Mouse (Mus musculus): Measurements from ENCODE around the gene Wdr59. TPM values are rescaled to one million over a fixed set of nuclear protein-coding genes. Genes with fewer than 3 reads are reported as not detected.

The Wdr59 gene
- polyA plus RNA-seq (2016; fragmentation: Nextera tagmentation; extraction: Ambion mirVana): 7.9 and 8.0 TPM in 2 replicates

- peak within 1 kb of the TSS; percentile 55 for H3K9ac ChIP-seq (replicated peaks)
- H3K27ac ChIP-seq: no peak within 1 kb of the TSS
- H3K4me2 ChIP-seq: peak within 1 kb of the TSS; percentile 69
- H3K9me3 ChIP-seq: no peaks in the 10 kb centered on the region
- H3K4me1 ChIP-seq (replicated peaks): peaks cover 9% of the 10 kb centered on the region
- peak within 1 kb of the TSS; percentile 65 for H3K4me3 ChIP-seq (replicated peaks)
- WGBS: under 1% methylated on average over 34 of the region's 34 CpGs
- no peaks in the 10 kb centered on the region for H3K36me3 ChIP-seq
- peak; percentile 98 for ATAC-seq (ENCODE audit: insufficient number of reproducible peaks, insufficient read depth, low FRiP score, low TSS enrichment, low read depth)
- H3K27me3 ChIP-seq: no peaks in the 10 kb centered on the region
Observed at GRCm38 (mm10) chr8:111521713-111522429, at the start of gene Wdr59. Wdr59 (minus strand) TSS chr8:111522092.

- no peak for ATAC-seq (ENCODE audit: insufficient number of reproducible peaks, insufficient read depth, low FRiP score, low TSS enrichment, low read depth)
- no peaks in the 10 kb centered on the region for H3K9me3 ChIP-seq
- H3K4me1 ChIP-seq (replicated peaks): peaks cover 26% of the 10 kb centered on the region
- H3K9ac ChIP-seq (replicated peaks): no peak overlapping the region
- no peak overlapping the region for H3K4me3 ChIP-seq (replicated peaks)
- no peak overlapping the region for H3K27ac ChIP-seq
- H3K36me3 ChIP-seq: peaks cover 14% of the 10 kb centered on the region; the same call in 1 of the 2 replicates
- no peaks in the 10 kb centered on the region for H3K27me3 ChIP-seq
- H3K4me2 ChIP-seq: no peak overlapping the region
- 77% methylated on average over 10 of the region's 10 CpGs for WGBS
Observed at GRCm38 (mm10) chr8:111571661-111572060, 49.8 kb upstream of the Wdr59 start.

GRCm38 (mm10) chr8:111570432-111570831 is 48.5 kb upstream of the Wdr59 start:
- no peaks in the 10 kb centered on the region for H3K9me3 ChIP-seq
- H3K4me2 ChIP-seq: no peak overlapping the region
- WGBS: 85% methylated on average over 2 of the region's 2 CpGs
- no peak overlapping the region for H3K27ac ChIP-seq
- peaks cover 38% of the 10 kb centered on the region for H3K4me1 ChIP-seq (replicated peaks)
- H3K36me3 ChIP-seq: peaks cover 6% of the 10 kb centered on the region; the same call in 1 of the 2 replicates
- H3K4me3 ChIP-seq (replicated peaks): no peak overlapping the region
- no peak for ATAC-seq (ENCODE audit: insufficient number of reproducible peaks, insufficient read depth, low FRiP score, low TSS enrichment, low read depth)
- no peak overlapping the region for H3K9ac ChIP-seq (replicated peaks)
- no peaks in the 10 kb centered on the region for H3K27me3 ChIP-seq

- Histone ChIP-seq H3K4me2 (no peak overlapping the region), H3K4me1 (replicated peaks) (peaks cover 40% of the 10 kb centered on the region), H3K9ac (replicated peaks) (no peak overlapping the region), H3K27ac (no peak overlapping the region), H3K9me3 (no peaks in the 10 kb centered on the region), H3K27me3 (no peaks in the 10 kb centered on the region), H3K4me3 (replicated peaks) (no peak overlapping the region), H3K36me3 (peaks cover 5% of the 10 kb centered on the region; the same call in 1 of the 2 replicates)
- no peak for ATAC-seq (ENCODE audit: insufficient number of reproducible peaks, insufficient read depth, low FRiP score, low TSS enrichment, low read depth)
- 89% methylated on average over 4 of the region's 4 CpGs for WGBS
Observed at GRCm38 (mm10) chr8:111569926-111570325, 48.0 kb upstream of the Wdr59 start.

GRCm38 (mm10) chr8:111568029-111568428 is 46.1 kb upstream of the Wdr59 start:
- no peak for ATAC-seq (ENCODE audit: insufficient number of reproducible peaks, insufficient read depth, low FRiP score, low TSS enrichment, low read depth)
- H3K4me1 ChIP-seq (replicated peaks): peaks cover 40% of the 10 kb centered on the region
- no peak overlapping the region for H3K9ac ChIP-seq (replicated peaks)
- no peak overlapping the region for H3K27ac ChIP-seq
- 58% methylated on average over 3 of the region's 3 CpGs for WGBS
- H3K4me3 ChIP-seq (replicated peaks): no peak overlapping the region
- H3K4me2 ChIP-seq: no peak overlapping the region
- no peaks in the 10 kb centered on the region for H3K27me3 ChIP-seq
- H3K36me3 ChIP-seq: peaks cover 5% of the 10 kb centered on the region; the same call in 1 of the 2 replicates
- no peaks in the 10 kb centered on the region for H3K9me3 ChIP-seq

- Histone ChIP-seq H3K4me1 (replicated peaks) (peaks cover 40% of the 10 kb centered on the region), H3K4me3 (replicated peaks) (no peak overlapping the region), H3K9ac (replicated peaks) (no peak overlapping the region), H3K27ac (no peak overlapping the region), H3K4me2 (no peak overlapping the region), H3K36me3 (peaks cover 5% of the 10 kb centered on the region; the same call in 1 of the 2 replicates), H3K9me3 (no peaks in the 10 kb centered on the region), H3K27me3 (no peaks in the 10 kb centered on the region)
- 63% methylated on average over 3 of the region's 3 CpGs for whole genome bisulfite sequencing
- ATAC-seq (ENCODE audit: insufficient number of reproducible peaks, insufficient read depth, low FRiP score, low TSS enrichment, low read depth): no peak
Observed at GRCm38 (mm10) chr8:111567571-111567970, 45.7 kb upstream of the Wdr59 start.

- H3K36me3 ChIP-seq: peaks cover 5% of the 10 kb centered on the region; the same call in 1 of the 2 replicates
- H3K9me3 ChIP-seq: no peaks in the 10 kb centered on the region
- WGBS: 72% methylated on average over 9 of the region's 9 CpGs
- no peaks in the 10 kb centered on the region for H3K27me3 ChIP-seq
- no peak overlapping the region for H3K27ac ChIP-seq
- ATAC-seq (ENCODE audit: insufficient number of reproducible peaks, insufficient read depth, low FRiP score, low TSS enrichment, low read depth): no peak
- peaks cover 32% of the 10 kb centered on the region for H3K4me1 ChIP-seq (replicated peaks)
- no peak overlapping the region for H3K4me3 ChIP-seq (replicated peaks)
- H3K9ac ChIP-seq (replicated peaks): no peak overlapping the region
- no peak overlapping the region for H3K4me2 ChIP-seq
Observed at GRCm38 (mm10) chr8:111566326-111566725, 44.4 kb upstream of the Wdr59 start.

GRCm38 (mm10) chr8:111565784-111566191 is 43.9 kb upstream of the Wdr59 start:
- no peak for ATAC-seq (ENCODE audit: insufficient number of reproducible peaks, insufficient read depth, low FRiP score, low TSS enrichment, low read depth)
- H3K36me3 ChIP-seq: peaks cover 5% of the 10 kb centered on the region; the same call in 1 of the 2 replicates
- 55% methylated on average over 5 of the region's 5 CpGs for WGBS

GRCm38 (mm10) chr8:111564093-111564492 is 42.2 kb upstream of the Wdr59 start:
- 82% methylated on average over 2 of the region's 2 CpGs for WGBS
- H3K9me3 ChIP-seq: no peaks in the 10 kb centered on the region
- ATAC-seq (ENCODE audit: insufficient number of reproducible peaks, insufficient read depth, low FRiP score, low TSS enrichment, low read depth): no peak
- H3K36me3 ChIP-seq: no peaks in the 10 kb centered on the region
- no peak overlapping the region for H3K27ac ChIP-seq
- no peak overlapping the region for H3K4me2 ChIP-seq
- no peak overlapping the region for H3K9ac ChIP-seq (replicated peaks)
- H3K27me3 ChIP-seq: no peaks in the 10 kb centered on the region
- H3K4me3 ChIP-seq (replicated peaks): no peak overlapping the region
- peaks cover 26% of the 10 kb centered on the region for H3K4me1 ChIP-seq (replicated peaks)

More at GRCm38 (mm10) chr8:111565784-111566191, 43.9 kb upstream of the Wdr59 start:
- Histone ChIP-seq H3K9ac (replicated peaks) (no peak overlapping the region), H3K9me3 (no peaks in the 10 kb centered on the region), H3K4me3 (replicated peaks) (no peak overlapping the region), H3K4me1 (replicated peaks) (peaks cover 32% of the 10 kb centered on the region), H3K27ac (no peak overlapping the region), H3K27me3 (no peaks in the 10 kb centered on the region), H3K4me2 (no peak overlapping the region)

GRCm38 (mm10) chr8:111563687-111564086 is 41.8 kb upstream of the Wdr59 start:
- Histone ChIP-seq H3K4me3 (replicated peaks) (no peak overlapping the region), H3K4me2 (no peak overlapping the region), H3K4me1 (replicated peaks) (peaks cover 28% of the 10 kb centered on the region), H3K27ac (no peak overlapping the region), H3K36me3 (no peaks in the 10 kb centered on the region), H3K27me3 (no peaks in the 10 kb centered on the region), H3K9me3 (no peaks in the 10 kb centered on the region), H3K9ac (replicated peaks) (no peak overlapping the region)
- WGBS: 90% methylated on average over 4 of the region's 4 CpGs
- no peak for ATAC-seq (ENCODE audit: insufficient number of reproducible peaks, insufficient read depth, low FRiP score, low TSS enrichment, low read depth)

- Histone ChIP-seq H3K9ac (replicated peaks) (no peak overlapping the region), H3K4me3 (replicated peaks) (no peak overlapping the region), H3K27ac (no peak overlapping the region), H3K4me1 (replicated peaks) (peaks cover 26% of the 10 kb centered on the region), H3K9me3 (no peaks in the 10 kb centered on the region), H3K4me2 (no peak overlapping the region), H3K36me3 (no peaks in the 10 kb centered on the region), H3K27me3 (no peaks in the 10 kb centered on the region)
- no peak for ATAC-seq (ENCODE audit: insufficient number of reproducible peaks, insufficient read depth, low FRiP score, low TSS enrichment, low read depth)
- WGBS: 91% methylated on average over 5 of the region's 5 CpGs
Observed at GRCm38 (mm10) chr8:111563075-111563474, 41.2 kb upstream of the Wdr59 start.
